Mouse (Mus musculus) cerebellum, postnatal 36 days (tissue): ENCODE data around the gene Irf3.

Experiments used
- DNase-seq, 2 experiments: peaks; one replicate each; pipeline ENCODE4 v3.0.0; 2021 to 2022; ENCODE audit warnings: mixed read lengths in 2 of 2

The Irf3 gene

GRCm38 (mm10) chr7:45036702-45037101, 39.3 kb downstream of the Irf3 start:
- DNase-seq = no peak

- peak; percentile 52 to 57 for DNase-seq
These were observed 40.4 kb downstream of the Irf3 start for GRCm38 (mm10) chr7:45037720-45038361.

GRCm38 (mm10) chr7:45038411-45038810, 41.0 kb downstream of the Irf3 start:
- no peak for DNase-seq

GRCm38 (mm10) chr7:45040851-45041250, 43.4 kb downstream of the Irf3 start:
- no peak for DNase-seq

GRCm38 (mm10) chr7:45043307-45043706, 45.9 kb downstream of the Irf3 start:
- no peak for DNase-seq

GRCm38 (mm10) chr7:45045741-45046140, 48.3 kb downstream of the Irf3 start:
- DNase-seq = no peak

- DNase-seq = no peak
These were observed 49.5 kb downstream of the Irf3 start for GRCm38 (mm10) chr7:45046853-45047350.

- DNase-seq = no peak
These were observed 50.0 kb downstream of the Irf3 start for GRCm38 (mm10) chr7:45047491-45047890.

- no peak for DNase-seq
These were observed 50.8 kb downstream of the Irf3 start for GRCm38 (mm10) chr7:45048001-45048890.

- DNase-seq = no peak
These were observed 51.6 kb downstream of the Irf3 start for GRCm38 (mm10) chr7:45048923-45049657.

- peak; percentile 70 to 76 for DNase-seq
These were observed 53.6 kb downstream of the Irf3 start for GRCm38 (mm10) chr7:45050945-45051600.

GRCm38 (mm10) chr7:45051601-45051974, 54.1 kb downstream of the Irf3 start:
- no peak for DNase-seq
